Mouse (Mus musculus): ENCODE measurements at regions not wholly inside any gene's neighbourhood (a gene's known extent, or its start where the extent isn't known, plus 50 kb on each side); places are given as distances from the start of the nearest gene placed in this dataset.
A peak's percentile ranks its signal among the peaks of the same experiment; 100 is the strongest.

DNA sequence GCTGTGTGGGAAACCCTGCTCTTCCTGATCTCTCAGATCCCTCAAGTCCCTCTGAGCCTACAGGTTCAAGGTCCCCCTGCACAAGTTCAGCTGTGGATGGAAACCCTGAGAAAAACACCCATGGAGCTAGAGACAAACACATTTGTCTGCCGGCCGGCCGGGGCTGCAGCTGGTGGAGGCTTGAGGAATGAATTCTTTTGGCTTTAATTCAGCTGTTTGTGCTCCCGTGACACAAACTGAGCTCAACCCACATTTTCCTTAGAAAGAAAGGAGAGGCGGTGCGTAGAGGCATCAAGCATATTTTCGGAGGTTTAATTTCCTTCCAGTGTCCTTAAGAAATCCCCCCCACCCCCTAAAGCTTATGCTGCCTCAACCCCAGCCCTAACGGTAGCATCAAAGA is 106.4 kb upstream of the Mgme1 start:
- H3K9ac ChIP-seq (ENCODE audit: low read length) = no peak overlapping the region
- H3K4me2 ChIP-seq (ENCODE audit: low read depth, severe bottlenecking) = peak overlapping the region; percentile 26; the same call in 1 of the 2 replicates
- WGBS = 6% methylated on average over 8 of the region's 8 CpGs
- peaks cover 13% of the 10 kb centered on the region; the same call in 1 of the 2 replicates for H3K4me1 ChIP-seq (ENCODE audit: control insufficient read depth, insufficient read depth, low read length)
- H3K4me3 ChIP-seq (ENCODE audit: low read depth, low read length) = no peak overlapping the region
- H3K27ac ChIP-seq (replicated peaks; ENCODE audit: low read depth, low read length) = no peak overlapping the region
- ATAC-seq (ENCODE audit: insufficient number of reproducible peaks, low FRiP score, low TSS enrichment, low read depth) = no peak
- peak; percentile 33 for DNase-seq (ENCODE audit: low spot score)
- H3K36me3 ChIP-seq (ENCODE audit: control insufficient read depth, insufficient read depth, low read length) = no peaks in the 10 kb centered on the region
- no peaks in the 10 kb centered on the region for H3K27me3 ChIP-seq (ENCODE audit: control insufficient read depth, insufficient read depth, low read length)
- H3K9me3 ChIP-seq (ENCODE audit: control insufficient read depth, low read length) = no peaks in the 10 kb centered on the region

GRCm38 (mm10) chr2:144164986-144165821 is 105.3 kb upstream of the Mgme1 start:
- under 1% methylated on average over 33 of the region's 37 CpGs for WGBS
- peak; percentile 40 for ATAC-seq (ENCODE audit: insufficient number of reproducible peaks, low FRiP score, low TSS enrichment, low read depth)
- H3K4me1 ChIP-seq (ENCODE audit: control insufficient read depth, insufficient read depth, low read length) = peaks cover 9% of the 10 kb centered on the region; the same call in 1 of the 2 replicates

DNA sequence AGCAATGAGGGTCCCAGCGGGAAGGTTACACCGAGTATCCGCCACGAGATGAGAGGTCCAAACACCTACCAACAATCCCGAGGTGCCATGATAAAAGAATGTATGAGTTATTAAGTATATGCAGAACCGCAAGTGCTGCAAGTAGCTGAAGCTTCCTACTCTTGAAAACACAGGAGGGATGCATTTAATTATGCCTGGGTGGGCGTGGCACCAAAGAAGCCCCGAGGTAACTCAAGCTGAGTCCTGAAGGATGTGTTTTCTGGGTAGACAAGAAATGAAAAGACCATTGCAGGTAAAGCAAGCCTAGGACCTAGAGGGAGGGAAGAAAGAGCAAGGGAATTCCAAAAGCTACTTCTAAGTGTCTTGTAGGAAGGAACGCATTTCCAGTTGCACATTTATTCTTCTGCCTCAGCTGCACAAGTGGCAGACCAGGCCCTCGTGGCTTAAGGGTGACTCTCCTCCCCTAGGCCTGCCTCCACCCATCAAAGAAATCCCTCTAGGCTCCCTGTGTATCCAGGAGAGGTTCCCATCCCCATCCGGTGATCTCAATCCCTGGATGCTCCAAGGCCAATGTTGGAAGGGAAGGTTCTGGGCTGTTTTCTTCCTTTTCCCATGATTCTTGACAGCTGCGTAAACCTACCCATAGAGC is 104.2 kb upstream of the Mgme1 start:
- peak; percentile 49 for DNase-seq (ENCODE audit: low spot score)
- 0 out of 2 replicates have a peak, but pooled peaks cover under 1% of the 10 kb centered on the region for H3K4me1 ChIP-seq (ENCODE audit: control insufficient read depth, insufficient read depth, low read length)
- H3K36me3 ChIP-seq (ENCODE audit: control insufficient read depth, insufficient read depth, low read length) = no peaks in the 10 kb centered on the region

More at GRCm38 (mm10) chr2:144164986-144165821, 105.3 kb upstream of the Mgme1 start:
- no peaks in the 10 kb centered on the region for H3K27me3 ChIP-seq (ENCODE audit: control insufficient read depth, insufficient read depth, low read length)
- H3K9ac ChIP-seq (ENCODE audit: low read length) = peak overlapping the region; percentile 74
- peak overlapping the region; percentile 53 for H3K4me3 ChIP-seq (ENCODE audit: low read depth, low read length)
- peak; percentile 79 for DNase-seq (ENCODE audit: low spot score)
- no peaks in the 10 kb centered on the region for H3K36me3 ChIP-seq (ENCODE audit: control insufficient read depth, insufficient read depth, low read length)
- no peaks in the 10 kb centered on the region for H3K9me3 ChIP-seq (ENCODE audit: control insufficient read depth, low read length)
- H3K4me2 ChIP-seq (ENCODE audit: low read depth, severe bottlenecking) = peak overlapping the region; percentile 91
- H3K27ac ChIP-seq (replicated peaks; ENCODE audit: low read depth, low read length) = 0 out of 2 replicates have a peak overlapping the region, but pooled peaks have one; percentile 52

GRCm38 (mm10) chr2:144169576-144170178 is 100.8 kb upstream of the Mgme1 start:
- no peaks in the 10 kb centered on the region for H3K36me3 ChIP-seq (ENCODE audit: control insufficient read depth, insufficient read depth, low read length)
- 54% methylated on average over 4 of the region's 4 CpGs for WGBS
- H3K4me3 ChIP-seq (ENCODE audit: low read depth, low read length) = no peak overlapping the region
- no peak for DNase-seq (ENCODE audit: low spot score)
- no peaks in the 10 kb centered on the region for H3K4me1 ChIP-seq (ENCODE audit: control insufficient read depth, insufficient read depth, low read length)
- no peak overlapping the region for H3K4me2 ChIP-seq (ENCODE audit: low read depth, severe bottlenecking)
- H3K27me3 ChIP-seq (ENCODE audit: control insufficient read depth, insufficient read depth, low read length) = no peaks in the 10 kb centered on the region
- no peak overlapping the region for H3K27ac ChIP-seq (replicated peaks; ENCODE audit: low read depth, low read length)
- ATAC-seq (ENCODE audit: insufficient number of reproducible peaks, low FRiP score, low TSS enrichment, low read depth) = no peak
- H3K9ac ChIP-seq (ENCODE audit: low read length) = no peak overlapping the region
- H3K9me3 ChIP-seq (ENCODE audit: control insufficient read depth, low read length) = no peaks in the 10 kb centered on the region

More for the DNA sequence above, 104.2 kb upstream of the Mgme1 start:
- Histone ChIP-seq H3K4me2 (ENCODE audit: low read depth, severe bottlenecking) (peak overlapping the region; percentile 91), H3K9me3 (ENCODE audit: control insufficient read depth, low read length) (no peaks in the 10 kb centered on the region), H3K27ac (replicated peaks; ENCODE audit: low read depth, low read length) (no peak overlapping the region), H3K27me3 (ENCODE audit: control insufficient read depth, insufficient read depth, low read length) (no peaks in the 10 kb centered on the region), H3K4me3 (ENCODE audit: low read depth, low read length) (peak overlapping the region; percentile 53), H3K9ac (ENCODE audit: low read length) (peak overlapping the region; percentile 74; the same call in 1 of the 2 replicates)
- 30% methylated on average over 12 of the region's 12 CpGs for WGBS
- no peak for ATAC-seq (ENCODE audit: insufficient number of reproducible peaks, low FRiP score, low TSS enrichment, low read depth)

DNA sequence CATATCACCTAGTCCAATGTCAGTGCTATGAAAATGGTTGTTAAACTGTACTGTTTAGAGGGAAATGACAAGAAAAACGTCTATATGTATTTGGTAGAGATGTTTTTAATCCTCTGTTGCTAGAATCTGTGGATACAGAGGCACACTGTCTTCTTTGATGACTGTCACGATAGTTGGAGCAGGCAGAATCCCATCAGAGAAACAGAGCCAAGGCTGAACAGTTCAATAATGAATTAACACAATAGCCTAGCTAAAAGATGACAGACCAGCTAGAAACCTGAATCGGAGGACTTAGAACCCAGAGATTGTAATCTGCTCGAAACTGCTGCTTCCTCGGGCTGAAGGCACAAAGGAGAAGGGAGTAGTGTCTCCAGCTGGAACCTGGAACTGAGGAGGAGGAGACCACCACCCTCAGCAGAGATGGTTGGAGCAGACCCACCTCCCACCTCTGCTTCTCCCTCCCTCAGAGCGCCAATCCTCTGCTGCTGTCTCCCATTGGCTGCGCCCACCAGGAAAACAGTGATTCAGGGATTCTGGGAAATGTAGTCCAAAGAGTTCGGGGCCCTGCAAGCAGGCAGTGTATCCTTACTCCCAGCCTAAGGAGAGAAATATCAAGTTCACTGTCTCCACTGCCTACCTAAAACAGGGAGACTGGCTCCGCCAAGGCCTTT is 98.2 kb upstream of the Mgme1 start:
- 0 out of 2 replicates have a peak overlapping the region, but pooled peaks have one; percentile 2 for H3K4me3 ChIP-seq (ENCODE audit: low read depth, low read length)
- peak overlapping the region; percentile 40; the same call in 1 of the 2 replicates for H3K4me2 ChIP-seq (ENCODE audit: low read depth, severe bottlenecking)
- DNase-seq (ENCODE audit: low spot score) (peak; percentile 77), ATAC-seq (ENCODE audit: insufficient number of reproducible peaks, low FRiP score, low TSS enrichment, low read depth) (peak; percentile 95)
- no peaks in the 10 kb centered on the region for H3K4me1 ChIP-seq (ENCODE audit: control insufficient read depth, insufficient read depth, low read length)
- H3K27ac ChIP-seq (replicated peaks; ENCODE audit: low read depth, low read length) = no peak overlapping the region
- WGBS = 14% methylated on average over 9 of the region's 9 CpGs
- H3K9me3 ChIP-seq (ENCODE audit: control insufficient read depth, low read length) = no peaks in the 10 kb centered on the region
- H3K9ac ChIP-seq (ENCODE audit: low read length) = peak overlapping the region; percentile 47; the same call in 1 of the 2 replicates
- H3K36me3 ChIP-seq (ENCODE audit: control insufficient read depth, insufficient read depth, low read length) = no peaks in the 10 kb centered on the region
- no peaks in the 10 kb centered on the region for H3K27me3 ChIP-seq (ENCODE audit: control insufficient read depth, insufficient read depth, low read length)

- Histone ChIP-seq H3K27ac (replicated peaks; ENCODE audit: low read depth, low read length) (no peak overlapping the region), H3K9ac (ENCODE audit: low read length) (no peak overlapping the region), H3K9me3 (ENCODE audit: control insufficient read depth, low read length) (no peaks in the 10 kb centered on the region), H3K4me2 (ENCODE audit: low read depth, severe bottlenecking) (no peak overlapping the region), H3K27me3 (ENCODE audit: control insufficient read depth, insufficient read depth, low read length) (no peaks in the 10 kb centered on the region), H3K4me3 (ENCODE audit: low read depth, low read length) (no peak overlapping the region), H3K36me3 (ENCODE audit: control insufficient read depth, insufficient read depth, low read length) (no peaks in the 10 kb centered on the region), H3K4me1 (ENCODE audit: control insufficient read depth, insufficient read depth, low read length) (no peaks in the 10 kb centered on the region)
- ATAC-seq (ENCODE audit: insufficient number of reproducible peaks, low FRiP score, low TSS enrichment, low read depth) (no peak), DNase-seq (ENCODE audit: low spot score) (no peak)
- WGBS = 87% methylated on average over 8 of the region's 8 CpGs
These were observed 96.9 kb upstream of the Mgme1 start for GRCm38 (mm10) chr2:144173358-144174106.

DNA sequence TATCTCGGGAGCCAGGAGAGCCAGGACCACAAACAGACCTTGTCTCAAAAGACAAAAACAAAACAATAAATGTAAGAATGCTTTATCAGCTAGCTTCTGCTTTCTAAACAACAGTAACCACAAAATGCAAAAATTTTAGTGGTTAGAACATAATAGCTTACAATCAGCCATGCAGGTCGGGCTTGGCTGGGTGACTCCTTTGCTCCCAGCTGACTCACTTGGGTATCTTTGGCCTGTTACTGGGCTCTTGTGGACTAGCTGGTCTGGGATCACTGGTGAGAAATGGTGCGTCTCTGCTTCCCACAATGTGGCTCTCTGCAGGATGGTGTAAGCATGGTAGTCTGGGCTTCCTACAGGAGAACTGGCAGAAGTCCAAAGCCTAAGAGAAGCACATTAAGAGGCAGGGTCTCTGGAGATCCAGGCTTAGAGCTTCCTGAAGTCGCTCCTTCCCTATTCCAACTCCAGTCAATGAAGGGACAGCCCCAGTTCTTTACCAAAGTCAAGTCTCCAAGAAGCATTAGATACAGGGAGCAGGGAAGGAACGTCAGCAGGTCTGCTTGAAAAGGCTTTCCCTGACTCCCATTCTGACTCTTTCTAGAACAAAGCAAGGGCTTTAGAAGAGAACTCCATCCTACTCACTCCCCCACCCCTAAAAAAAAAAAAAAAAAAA is 96.0 kb upstream of the Mgme1 start:
- DNase-seq (ENCODE audit: low spot score) = no peak

More for the DNA sequence above, 96.0 kb upstream of the Mgme1 start:
- no peak overlapping the region for H3K4me3 ChIP-seq (ENCODE audit: low read depth, low read length)
- no peak for ATAC-seq (ENCODE audit: insufficient number of reproducible peaks, low FRiP score, low TSS enrichment, low read depth)
- H3K36me3 ChIP-seq (ENCODE audit: control insufficient read depth, insufficient read depth, low read length) = no peaks in the 10 kb centered on the region
- 85% methylated on average over 5 of the region's 5 CpGs for WGBS
- H3K9ac ChIP-seq (ENCODE audit: low read length) = no peak overlapping the region
- no peak overlapping the region for H3K4me2 ChIP-seq (ENCODE audit: low read depth, severe bottlenecking)
- H3K9me3 ChIP-seq (ENCODE audit: control insufficient read depth, low read length) = no peaks in the 10 kb centered on the region
- H3K27ac ChIP-seq (replicated peaks; ENCODE audit: low read depth, low read length) = no peak overlapping the region
- H3K4me1 ChIP-seq (ENCODE audit: control insufficient read depth, insufficient read depth, low read length) = no peaks in the 10 kb centered on the region
- H3K27me3 ChIP-seq (ENCODE audit: control insufficient read depth, insufficient read depth, low read length) = no peaks in the 10 kb centered on the region

Measured in limb, embryonic 11.5 days (tissue).